Mouse (Mus musculus) right cerebral cortex, postnatal 10 days (tissue): ENCODE data around the gene Pip4k2c.
A peak's percentile ranks its signal among the peaks of the same experiment; 100 is the strongest.
"Not testable (repeated sequence)": the region's sequence is repeated elsewhere in the genome, so short reads cannot be mapped to it uniquely, and the experiment has no call there.

Experiments
- DNase-seq, 2 experiments: peaks; one replicate each; pipeline ENCODE4 v3.0.0; 2021; ENCODE audit warnings: low spot score in 2 of 2

Gene Pip4k2c

GRCm38 (mm10) chr10:127209928-127210570, 1.3 kb downstream of the Pip4k2c start:
- DNase-seq = no peak

- DNase-seq = peak in 1 of 2 experiments; percentile 77
These were observed 2.5 kb downstream of the Pip4k2c start for GRCm38 (mm10) chr10:127208921-127209320.

- DNase-seq = no peak
These were observed 6.0 kb downstream of the Pip4k2c start for GRCm38 (mm10) chr10:127205373-127205772.

- no peak for DNase-seq
These were observed 6.8 kb downstream of the Pip4k2c start for GRCm38 (mm10) chr10:127204589-127204988.

GRCm38 (mm10) chr10:127203106-127203505, 8.3 kb downstream of the Pip4k2c start:
- DNase-seq = no peak

- DNase-seq = no peak
These were observed 11.1 kb downstream of the Pip4k2c start for GRCm38 (mm10) chr10:127200279-127200678.

GRCm38 (mm10) chr10:127199474-127199873, 11.9 kb downstream of the Pip4k2c start:
- DNase-seq = no peak

GRCm38 (mm10) chr10:127199068-127199467, 12.3 kb downstream of the Pip4k2c start:
- DNase-seq = no peak

GRCm38 (mm10) chr10:127198492-127198891, 12.9 kb downstream of the Pip4k2c start:
- DNase-seq = no peak

GRCm38 (mm10) chr10:127197505-127198110, 13.8 kb downstream of the Pip4k2c start:
- no peak for DNase-seq

GRCm38 (mm10) chr10:127197104-127197503, 14.3 kb downstream of the Pip4k2c start:
- no peak for DNase-seq

GRCm38 (mm10) chr10:127196392-127196791, 15.0 kb downstream of the Pip4k2c start:
- DNase-seq = peak; percentile 72 to 82

- peak; percentile 74 to 77 for DNase-seq
These were observed 15.9 kb downstream of the Pip4k2c start, which contains the start of gene Dtx3 for GRCm38 (mm10) chr10:127195328-127196129. TSS of gene Dtx3 (minus strand) at chr10:127195728.

GRCm38 (mm10) chr10:127194428-127195327, 16.7 kb downstream of the Pip4k2c start:
- DNase-seq = peak; percentile 73 to 77

- DNase-seq = no peak
These were observed 18.4 kb downstream of the Pip4k2c start for GRCm38 (mm10) chr10:127193011-127193410.

GRCm38 (mm10) chr10:127192057-127192328, 19.4 kb downstream of the Pip4k2c start:
- not testable (repeated sequence) for DNase-seq

GRCm38 (mm10) chr10:127191191-127192056, 20.0 kb downstream of the Pip4k2c start:
- DNase-seq = peak in 1 of 2 experiments; percentile 38

GRCm38 (mm10) chr10:127190398-127191190, 20.8 kb downstream of the Pip4k2c start:
- DNase-seq = no peak

- peak in 1 of 2 experiments; percentile 45 for DNase-seq
These were observed 21.6 kb downstream of the Pip4k2c start, which contains the start of gene Arhgef25 for GRCm38 (mm10) chr10:127189651-127190381. TSS of gene Arhgef25 (minus strand) at chr10:127190083.
